Mouse (Mus musculus) liver, adult 2 months (tissue): ENCODE results near the gene Panx1. TPM values are rescaled to one million over a fixed set of nuclear protein-coding genes. Genes with fewer than 3 reads are reported as not detected.

Experiments
- DNase-seq: peaks from one replicate; pipeline ENCODE4 v3.0.0-alpha.2; 2011; ENCODE audit warnings: low read depth, low spot score; ENCODE audit errors: extremely low read depth
- H3K27ac ChIP-seq: fragments of 200-500 bp; replicated peaks from 2 replicates; pipeline ENCODE4 v1.5.1; 2012; ENCODE audit warnings: low read depth, mild to moderate bottlenecking, control low read depth, inconsistent platforms, low read length; ENCODE audit not compliant: insufficient read depth
- H3K27me3 ChIP-seq: fragments of 200-500 bp; 2 replicates; pipeline ENCODE4 v1.6.1; 2012; ENCODE audit warnings: mild to moderate bottlenecking, moderate library complexity, low read length, inconsistent platforms; ENCODE audit not compliant: control insufficient read depth, insufficient read depth
- H3K36me3 ChIP-seq: fragments of 200-500 bp; 2 replicates; pipeline ENCODE4 v1.6.1; 2012; ENCODE audit warnings: low read length, inconsistent platforms; ENCODE audit not compliant: control insufficient read depth, insufficient read depth
- H3K4me1 ChIP-seq: fragments of 200-500 bp; 2 replicates; pipeline ENCODE4 v1.6.1; 2011; ENCODE audit warnings: low read length; ENCODE audit not compliant: control insufficient read depth, insufficient read depth
- H3K4me3 ChIP-seq: fragments of 200-500 bp; 2 replicates; pipeline ENCODE4 v1.5.1; 2011; ENCODE audit warnings: low read depth, mild to moderate bottlenecking, control low read depth, low read length, moderate library complexity; ENCODE audit not compliant: insufficient read depth
- H3K79me2 ChIP-seq: fragments of 200-500 bp; 2 replicates; pipeline ENCODE4 v1.6.1; 2012; ENCODE audit warnings: inconsistent platforms, mild to moderate bottlenecking, low read length, moderate library complexity; ENCODE audit not compliant: control insufficient read depth, insufficient read depth
- H3K9ac ChIP-seq: fragments of 200-500 bp; 2 replicates; pipeline ENCODE4 v1.6.1; 2012; ENCODE audit warnings: low read depth, mild to moderate bottlenecking, control low read depth, inconsistent platforms, low read length
- CTCF ChIP-seq: fragments of 200-500 bp; IDR thresholded peaks from 2 replicates; pipeline ENCODE4 v1.5.1; 2011; ENCODE audit warnings: low read depth, low read length, control low read depth
- POLR2A ChIP-seq: fragments of 200-500 bp; IDR thresholded peaks from 2 replicates; pipeline ENCODE4 v1.6.1; 2011; ENCODE audit warnings: low read length, control low read depth; ENCODE audit not compliant: insufficient read depth; ENCODE audit errors: extremely low read depth
- WGBS: fragments of 180-500 bp; shearing (Covaris S2); methylation state at CpG from one replicate; pipeline ENCODE4 v1.1.7; 2018; 5-methylcytosine and 5-hydroxymethylcytosine counted together
- polyA plus RNA-seq: library from polyadenylated mRNA; depleted of rRNA; stranded (reverse); fragments of >200 nt; gene quantifications from 2 replicates; pipeline ENCODE4 v1.2.3, GENCODE M21; 2012
- total RNA-seq: library from RNA; depleted of rRNA; stranded (reverse); fragments of >200 nt; gene quantifications from 2 replicates; pipeline ENCODE4 v1.2.3, GENCODE M21; 2014

Panx1 gene
- total and polyA plus RNA-seq, 2 experiments = 1.0 TPM

- H3K36me3 ChIP-seq = no peaks in the 10 kb centered on the region
- no peak overlapping the region for H3K9ac ChIP-seq
- H3K27me3 ChIP-seq = no peaks in the 10 kb centered on the region; the same call in 1 of the 2 replicates
- no peaks in the 10 kb centered on the region for H3K4me1 ChIP-seq
- no peak for DNase-seq
- H3K79me2 ChIP-seq = no peaks in the 10 kb centered on the region
- H3K4me3 ChIP-seq = no peak overlapping the region
- TF ChIP-seq POLR2A = no peak
- TF ChIP-seq CTCF = no peak
- 74% methylated on average over 3 of the region's 3 CpGs for WGBS
- H3K27ac ChIP-seq = no peak overlapping the region
These were observed 74.3 kb downstream of the Panx1 start for GRCm38 (mm10) chr9:14970805-14971525.

- H3K36me3 ChIP-seq = no peaks in the 10 kb centered on the region
- H3K79me2 ChIP-seq = no peaks in the 10 kb centered on the region
- TF ChIP-seq CTCF = no peak
- TF ChIP-seq POLR2A = no peak
- H3K4me3 ChIP-seq = no peak overlapping the region
- no peak overlapping the region for H3K9ac ChIP-seq
- no peak overlapping the region for H3K27ac ChIP-seq
- no peak for DNase-seq
- H3K4me1 ChIP-seq = no peaks in the 10 kb centered on the region
- 66% methylated on average over 4 of the region's 4 CpGs for WGBS
- no peaks in the 10 kb centered on the region; the same call in 1 of the 2 replicates for H3K27me3 ChIP-seq
These were observed 75.1 kb downstream of the Panx1 start for GRCm38 (mm10) chr9:14970211-14970610.

- H3K79me2 ChIP-seq = no peaks in the 10 kb centered on the region
- no peak for DNase-seq
- no peak overlapping the region for H3K9ac ChIP-seq
- H3K4me3 ChIP-seq = no peak overlapping the region
- 89% methylated on average over 1 of the region's 1 CpGs for whole genome bisulfite sequencing
- no peaks in the 10 kb centered on the region for H3K4me1 ChIP-seq
- H3K27me3 ChIP-seq = no peaks in the 10 kb centered on the region; the same call in 1 of the 2 replicates
- no peaks in the 10 kb centered on the region for H3K36me3 ChIP-seq
- H3K27ac ChIP-seq = no peak overlapping the region
- TF ChIP-seq CTCF = no peak
- no peak for TF ChIP-seq POLR2A
These were observed 77.7 kb downstream of the Panx1 start for GRCm38 (mm10) chr9:14967598-14967997.

- DNase-seq = no peak
These were observed 78.5 kb downstream of the Panx1 start for GRCm38 (mm10) chr9:14966787-14967186.

GRCm38 (mm10) chr9:14965368-14965767, 79.9 kb downstream of the Panx1 start:
- no peak for DNase-seq
- no peaks in the 10 kb centered on the region for H3K79me2 ChIP-seq
- TF ChIP-seq CTCF = no peak
- no peak for TF ChIP-seq POLR2A
- H3K27ac ChIP-seq = no peak overlapping the region
- H3K36me3 ChIP-seq = no peaks in the 10 kb centered on the region
- no peak overlapping the region for H3K9ac ChIP-seq
- H3K27me3 ChIP-seq = no peaks in the 10 kb centered on the region
- no peak overlapping the region for H3K4me3 ChIP-seq
- H3K4me1 ChIP-seq = no peaks in the 10 kb centered on the region

More at GRCm38 (mm10) chr9:14966787-14967186, 78.5 kb downstream of the Panx1 start:
- Histone ChIP-seq H3K4me1 (no peaks in the 10 kb centered on the region), H3K79me2 (no peaks in the 10 kb centered on the region), H3K4me3 (no peak overlapping the region), H3K27me3 (no peaks in the 10 kb centered on the region), H3K9ac (no peak overlapping the region), H3K27ac (no peak overlapping the region), H3K36me3 (no peaks in the 10 kb centered on the region)
- WGBS = 66% methylated on average over 4 of the region's 4 CpGs
- TF ChIP-seq CTCF (no peak), POLR2A (no peak)

- TF ChIP-seq POLR2A (no peak), CTCF (no peak)
- no peaks in the 10 kb centered on the region for H3K36me3 ChIP-seq
- H3K79me2 ChIP-seq = no peaks in the 10 kb centered on the region
- H3K9ac ChIP-seq = no peak overlapping the region
- H3K4me3 ChIP-seq = no peak overlapping the region
- no peak overlapping the region for H3K27ac ChIP-seq
- no peaks in the 10 kb centered on the region for H3K27me3 ChIP-seq
- whole genome bisulfite sequencing = 56% methylated on average over 1 of the region's 1 CpGs
- no peak for DNase-seq
- no peaks in the 10 kb centered on the region for H3K4me1 ChIP-seq
These were observed 82.5 kb downstream of the Panx1 start for GRCm38 (mm10) chr9:14962769-14963168.
